Mouse (Mus musculus): Measurements from ENCODE around the gene Nat10.

GRCm38 (mm10) chr2:103803770-103804530 is 42.9 kb upstream of the Nat10 start:
- no peak for TF ChIP-seq CTCF (IDR thresholded peaks at IDR 0.05; ENCODE audit: low read depth)
- TF ChIP-seq EP300 (optimal IDR thresholded peaks at IDR 0.05): no peak
